Mouse (Mus musculus): ENCODE data around the gene Adamts17. TPM values are rescaled to one million over a fixed set of nuclear protein-coding genes. Genes with fewer than 3 reads are reported as not detected.

Adamts17 gene
- total and polyA plus RNA-seq, 3 experiments, result 0.33 to 0.42 TPM; not detected in 1

DNA sequence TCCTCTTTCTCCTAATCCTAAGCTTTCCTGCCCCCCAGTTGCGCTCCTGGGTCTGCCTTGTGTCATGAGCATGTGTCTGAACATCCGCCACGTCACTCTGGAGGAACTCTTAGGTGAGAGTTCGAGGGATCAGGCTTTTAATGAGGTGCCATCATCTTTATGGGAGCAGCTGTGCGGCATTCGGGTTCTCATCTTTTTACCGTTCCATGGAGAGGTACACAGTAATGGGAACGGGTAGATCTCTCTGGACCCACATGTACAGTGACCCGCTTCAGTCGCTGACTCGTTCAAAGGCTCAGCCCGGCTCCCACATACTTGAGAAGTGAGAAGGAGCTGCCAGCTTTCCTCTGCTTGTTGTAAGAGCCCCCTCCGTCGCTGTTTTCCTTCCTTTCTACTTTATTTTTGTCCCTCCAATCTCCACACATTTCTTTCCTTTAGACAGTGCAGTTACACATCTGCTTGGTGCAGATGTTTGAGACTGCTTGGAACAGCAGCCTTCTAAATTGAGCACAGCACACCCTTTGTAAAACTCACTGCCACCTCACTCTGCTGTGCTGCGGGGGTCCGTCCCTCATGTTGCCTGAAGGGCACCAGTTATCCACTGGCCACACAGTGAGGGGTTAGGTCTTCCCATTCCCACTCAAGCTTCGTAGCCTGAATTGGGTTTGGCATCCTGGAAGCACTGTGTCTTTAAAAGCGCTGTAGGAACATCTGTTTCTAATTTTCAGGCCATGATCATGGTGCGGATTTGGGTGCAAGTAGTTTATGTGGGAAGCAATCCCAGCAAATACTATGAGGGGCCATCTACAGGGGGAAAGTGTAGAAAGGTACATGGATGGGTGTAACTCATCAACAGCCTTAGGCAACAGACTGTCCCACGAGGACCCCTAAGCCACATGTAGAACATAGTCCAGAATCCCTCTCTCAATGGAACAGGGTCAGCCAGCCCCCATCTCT is 186.9 kb downstream of the Adamts17 start:
- Histone ChIP-seq H3K4me1 (ENCODE audit: control insufficient read depth in 1 of 2, insufficient read depth in 2 of 2, low read length in 2 of 2) (peaks cover 0 to 6% of the 10 kb centered on the region in 2 experiments; a peak in 2 of 4 replicates), H3K9ac (ENCODE audit: control insufficient read depth, low read depth, low read length, poor library complexity, severe bottlenecking) (no peak overlapping the region), H3K79me2 (ENCODE audit: control insufficient read depth, insufficient read depth, low read length, poor library complexity) (no peaks in the 10 kb centered on the region), H3K4me3 (ENCODE audit: control insufficient read depth in 1 of 2, insufficient read depth in 1 of 2, low read depth in 2 of 2, low read length in 2 of 2) (no peak overlapping the region), H3K27me3 (ENCODE audit: control insufficient read depth in 1 of 2, insufficient read depth in 2 of 2, low read length in 2 of 2) (no peaks in the 10 kb centered on the region), H3K9me3 (replicated peaks; ENCODE audit: insufficient read depth, low read length) (no peaks in the 10 kb centered on the region), H3K27ac (ENCODE audit: control insufficient read depth, low read depth, low read length) (no peak overlapping the region), H3K36me3 (ENCODE audit: control insufficient read depth in 1 of 2, insufficient read depth in 2 of 2, low read length in 2 of 2) (no peaks in the 10 kb centered on the region)
- no peak for DNase-seq (ENCODE audit: low read depth, low spot score)
- no peak for TF ChIP-seq ELF1 (IDR thresholded peaks at IDR 0.05; ENCODE audit: low read depth, low read length)
- no peak for TF ChIP-seq ZMIZ1 (IDR thresholded peaks at IDR 0.05; ENCODE audit: low read depth, low read length)
- no peak for TF ChIP-seq JUND (IDR thresholded peaks at IDR 0.05; ENCODE audit: low read depth, low read length)
- no peak for TF ChIP-seq USF1 (IDR thresholded peaks at IDR 0.05; ENCODE audit: low read depth, low read length)
- no peak for TF ChIP-seq SMC3 (IDR thresholded peaks at IDR 0.05; ENCODE audit: low read depth, low read length)
- TF ChIP-seq CHD1 (IDR thresholded peaks at IDR 0.05; ENCODE audit: low read depth, low read length), result no peak
- TF ChIP-seq EP300 (IDR thresholded peaks at IDR 0.05; ENCODE audit: low read depth in 1 of 2, low read length in 2 of 2), result no peak
- no peak for TF ChIP-seq E2F4 (IDR thresholded peaks at IDR 0.05; ENCODE audit: borderline replicate concordance, low read depth, low read length)
- TF ChIP-seq POLR2AphosphoS5 (IDR thresholded peaks at IDR 0.05; ENCODE audit: borderline replicate concordance, low read depth, low read length), result no peak
- TF ChIP-seq RCOR1 (IDR thresholded peaks at IDR 0.05; ENCODE audit: low read depth, low read length), result no peak
- TF ChIP-seq TCF12 (IDR thresholded peaks at IDR 0.05; ENCODE audit: low read depth, low read length), result no peak
- no peak for TF ChIP-seq USF2 (IDR thresholded peaks at IDR 0.05; ENCODE audit: borderline replicate concordance in 1 of 2, insufficient read depth in 1 of 2, low read depth in 1 of 2, low read length in 2 of 2)
- TF ChIP-seq CHD2 (IDR thresholded peaks at IDR 0.05; ENCODE audit: low read length), result no peak
- no peak for TF ChIP-seq MEF2A (IDR thresholded peaks at IDR 0.05; ENCODE audit: extremely low read depth, insufficient replicate concordance, low read depth, low read length, poor library complexity, severe bottlenecking)
- no peak for TF ChIP-seq ZKSCAN1 (IDR thresholded peaks at IDR 0.05; ENCODE audit: low read depth, low read length)
- no peak for TF ChIP-seq GATA1 (IDR thresholded peaks at IDR 0.05; ENCODE audit: low read depth, low read length)
- TF ChIP-seq MXI1 (IDR thresholded peaks at IDR 0.05; ENCODE audit: low read depth, low read length), result no peak
- TF ChIP-seq ZC3H11A (IDR thresholded peaks at IDR 0.05; ENCODE audit: low read depth, low read length), result no peak

DNA sequence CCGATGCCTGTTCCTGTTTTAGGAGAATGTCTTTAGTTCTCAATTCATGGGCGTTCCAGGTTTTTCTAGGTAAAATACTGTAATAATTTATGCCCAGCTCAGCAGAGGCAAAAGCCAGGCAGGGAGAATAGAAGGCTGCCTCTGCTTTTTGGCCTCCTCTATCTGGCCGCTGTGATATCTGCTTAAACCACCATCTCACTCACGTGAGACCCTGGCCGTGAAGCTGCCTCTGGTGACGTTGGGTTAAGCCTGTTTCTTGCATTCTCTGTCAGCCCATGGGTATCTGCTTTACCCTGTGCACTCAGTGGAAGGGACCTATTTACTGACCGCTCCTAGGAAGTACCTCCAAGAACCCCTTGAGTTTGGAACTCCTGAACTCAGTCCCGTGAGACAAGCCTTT is 187.7 kb downstream of the Adamts17 start:
- Histone ChIP-seq H3K36me3 (ENCODE audit: control insufficient read depth in 1 of 2, insufficient read depth in 2 of 2, low read length in 2 of 2) (no peaks in the 10 kb centered on the region), H3K9me3 (replicated peaks; ENCODE audit: insufficient read depth, low read length) (no peaks in the 10 kb centered on the region), H3K27me3 (ENCODE audit: control insufficient read depth in 1 of 2, insufficient read depth in 2 of 2, low read length in 2 of 2) (no peaks in the 10 kb centered on the region), H3K4me1 (ENCODE audit: control insufficient read depth in 1 of 2, insufficient read depth in 2 of 2, low read length in 2 of 2) (peaks cover 0 to 6% of the 10 kb centered on the region in 2 experiments; a peak in 2 of 4 replicates), H3K9ac (ENCODE audit: control insufficient read depth, low read depth, low read length, poor library complexity, severe bottlenecking) (no peak overlapping the region), H3K4me3 (ENCODE audit: control insufficient read depth in 1 of 2, insufficient read depth in 1 of 2, low read depth in 2 of 2, low read length in 2 of 2) (no peak overlapping the region), H3K79me2 (ENCODE audit: control insufficient read depth, insufficient read depth, low read length, poor library complexity) (no peaks in the 10 kb centered on the region), H3K27ac (ENCODE audit: control insufficient read depth, low read depth, low read length) (no peak overlapping the region)
- DNase-seq (ENCODE audit: low read depth, low spot score), result no peak
- TF ChIP-seq USF1 (IDR thresholded peaks at IDR 0.05; ENCODE audit: low read depth, low read length), result no peak
- TF ChIP-seq EP300 (IDR thresholded peaks at IDR 0.05; ENCODE audit: low read depth in 1 of 2, low read length in 2 of 2), result no peak
- no peak for TF ChIP-seq ZNF384 (IDR thresholded peaks at IDR 0.05; ENCODE audit: low read depth, low read length)
- TF ChIP-seq RAD21 (IDR thresholded peaks at IDR 0.05; ENCODE audit: low read depth, low read length), result no peak
- no peak for TF ChIP-seq SMC3 (IDR thresholded peaks at IDR 0.05; ENCODE audit: low read depth, low read length)
- no peak for TF ChIP-seq E2F4 (IDR thresholded peaks at IDR 0.05; ENCODE audit: borderline replicate concordance, low read depth, low read length)
- no peak for TF ChIP-seq TAL1 (IDR thresholded peaks at IDR 0.05; ENCODE audit: low read length)
- TF ChIP-seq HCFC1 (IDR thresholded peaks at IDR 0.05; ENCODE audit: low read depth, low read length), result no peak

Measured in MEL (cell line).